Mouse (Mus musculus) thymus, adult 2 months (tissue): ENCODE data around the gene Ttc36.

ENCODE experiments used
- CTCF ChIP-seq: fragments of 200-500 bp; IDR thresholded peaks from 2 replicates; pipeline ENCODE4 v1.5.1; 2012; ENCODE audit warnings: mild to moderate bottlenecking, control low read depth, low read length, moderate library complexity, borderline replicate concordance; ENCODE audit not compliant: control insufficient read depth, poor library complexity, insufficient read depth; ENCODE audit errors: extremely low read depth
- POLR2A ChIP-seq: fragments of 200-500 bp; IDR thresholded peaks from 2 replicates; pipeline ENCODE4 v1.6.1; 2012; ENCODE audit warnings: mild to moderate bottlenecking, low read length, control low read depth, moderate library complexity; ENCODE audit not compliant: control insufficient read depth, poor library complexity, insufficient read depth; ENCODE audit errors: extremely low read depth

DNA sequence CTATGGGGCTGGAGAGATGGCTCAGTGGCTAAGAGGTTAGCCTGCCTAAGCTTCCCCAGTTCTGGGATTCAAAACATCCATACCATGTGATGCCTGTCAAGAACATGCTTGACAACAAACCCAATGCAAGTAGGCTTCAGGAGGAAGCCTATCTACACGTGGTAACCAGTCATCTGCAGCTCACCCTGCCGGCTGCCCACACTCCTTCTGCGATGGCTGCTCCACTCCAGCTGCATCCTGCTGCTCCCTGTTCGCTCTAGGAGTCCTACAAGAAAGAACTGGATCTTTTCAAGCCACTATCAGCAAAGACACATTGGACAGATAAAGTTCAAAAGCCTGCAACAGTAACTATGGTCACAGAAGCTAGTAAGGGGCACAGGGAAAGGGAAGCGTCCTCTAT lies 14.7 kb upstream of the Ttc36 start:
- no peak for TF ChIP-seq CTCF
- TF ChIP-seq POLR2A = no peak
